Mouse (Mus musculus): ENCODE data around the gene Thnsl2. TPM values are rescaled to one million over a fixed set of nuclear protein-coding genes. Genes with fewer than 3 reads are reported as not detected.
A peak's percentile ranks its signal among the peaks of the same experiment; 100 is the strongest.

Thnsl2 gene
- polyA plus RNA-seq, 1 experiment from 2014 or later, result 39.9 TPM

DNA sequence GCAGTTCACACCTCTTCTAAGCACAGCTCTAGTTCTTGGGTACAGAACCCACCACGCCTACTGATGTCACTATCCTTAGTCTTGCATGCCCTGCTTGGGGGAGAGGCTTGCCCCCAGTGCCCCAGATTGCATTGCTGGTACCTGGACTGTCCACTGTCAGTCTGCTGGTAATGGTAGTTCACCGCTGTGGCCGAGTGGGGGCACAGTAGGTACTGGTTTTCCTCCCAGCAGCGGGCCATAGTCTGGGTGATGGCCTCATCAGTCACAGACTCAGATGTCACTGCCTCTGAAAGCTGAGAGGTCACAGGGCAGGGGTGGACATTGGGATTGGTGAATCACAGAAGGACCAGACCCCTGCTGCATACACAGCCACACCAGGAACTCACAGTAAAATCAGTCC lies 15.2 kb downstream of the Thnsl2 start:
- no peak for ATAC-seq (replicated peaks; ENCODE audit: low FRiP score)
- Histone ChIP-seq H3K4me1 (no peaks in the 10 kb centered on the region), H3K4me3 (replicated peaks) (no peak overlapping the region), H3K9ac (no peak overlapping the region), H3K36me3 (no peaks in the 10 kb centered on the region), H3K27me3 (no peaks in the 10 kb centered on the region), H3K9me3 (replicated peaks) (no peaks in the 10 kb centered on the region), H3K27ac (no peak overlapping the region), H3K4me2 (no peak overlapping the region)
- 51% methylated on average over 4 of the region's 4 CpGs for WGBS

- Histone ChIP-seq H3K9ac (no peak overlapping the region), H3K27ac (no peak overlapping the region), H3K4me3 (replicated peaks) (no peak overlapping the region), H3K4me1 (no peaks in the 10 kb centered on the region), H3K4me2 (no peak overlapping the region), H3K9me3 (replicated peaks) (no peaks in the 10 kb centered on the region), H3K36me3 (no peaks in the 10 kb centered on the region), H3K27me3 (no peaks in the 10 kb centered on the region)
- WGBS, result 71% methylated on average over 3 of the region's 3 CpGs
- ATAC-seq (replicated peaks; ENCODE audit: low FRiP score), result no peak
Observed at GRCm38 (mm10) chr6:71126290-71126689, 17.9 kb downstream of the Thnsl2 start.

- H3K4me1 ChIP-seq, result no peaks in the 10 kb centered on the region
- no peak overlapping the region for H3K27ac ChIP-seq
- H3K4me3 ChIP-seq (replicated peaks), result no peak overlapping the region
- H3K27me3 ChIP-seq, result no peaks in the 10 kb centered on the region
- 1% methylated on average over 3 of the region's 3 CpGs for WGBS
- H3K4me2 ChIP-seq, result no peak overlapping the region
- peak; percentile 54 for ATAC-seq (replicated peaks; ENCODE audit: low FRiP score)
- no peaks in the 10 kb centered on the region for H3K36me3 ChIP-seq
- H3K9me3 ChIP-seq (replicated peaks), result no peaks in the 10 kb centered on the region
- H3K9ac ChIP-seq, result no peak overlapping the region
Observed at GRCm38 (mm10) chr6:71125043-71125893, 19.0 kb downstream of the Thnsl2 start.

GRCm38 (mm10) chr6:71119577-71120254 lies 24.5 kb downstream of the Thnsl2 start:
- no peaks in the 10 kb centered on the region for H3K36me3 ChIP-seq
- no peaks in the 10 kb centered on the region for H3K9me3 ChIP-seq (replicated peaks)
- peaks cover 3% of the 10 kb centered on the region; the same call in 1 of the 2 replicates for H3K4me1 ChIP-seq
- H3K4me3 ChIP-seq (replicated peaks), result no peak overlapping the region
- 14% methylated on average over 8 of the region's 10 CpGs for WGBS
- H3K27ac ChIP-seq, result 0 out of 2 replicates have a peak overlapping the region, but pooled peaks have one; percentile 22
- ATAC-seq (replicated peaks; ENCODE audit: low FRiP score), result no peak
- no peak overlapping the region for H3K9ac ChIP-seq
- no peaks in the 10 kb centered on the region for H3K27me3 ChIP-seq
- H3K4me2 ChIP-seq, result peak overlapping the region; percentile 32

DNA sequence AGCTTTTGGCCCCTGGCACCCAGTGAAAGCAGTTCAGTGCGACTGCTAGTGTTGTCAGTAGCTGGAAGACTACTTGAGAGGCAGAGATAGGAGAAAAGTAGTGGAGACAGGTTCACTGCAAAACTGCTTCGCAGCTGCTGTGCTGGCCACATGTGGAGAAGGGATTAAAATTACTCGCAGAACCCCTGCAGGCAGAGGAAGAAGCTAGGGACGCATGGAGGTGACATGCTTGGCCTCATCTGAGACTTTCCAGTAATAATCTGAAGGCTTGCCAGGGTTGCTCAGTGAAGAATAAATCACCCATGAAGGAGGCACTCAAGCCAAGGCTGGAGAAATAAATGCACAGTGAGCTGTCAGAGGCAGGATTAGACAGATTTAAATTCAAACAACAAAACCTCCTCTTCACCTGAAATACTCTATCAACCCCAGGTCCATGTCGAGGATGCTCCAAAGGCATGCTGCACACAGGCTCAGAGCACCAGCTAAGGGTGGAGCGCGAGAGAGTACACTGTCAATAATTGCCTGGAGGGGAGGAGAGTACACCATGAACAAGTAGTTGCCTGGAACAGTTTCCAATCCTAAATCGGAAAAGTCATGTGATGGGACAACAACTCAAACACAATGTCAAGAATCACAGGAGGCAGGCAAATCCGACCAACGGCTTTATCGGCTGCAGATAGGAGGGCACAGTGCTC lies 32.7 kb downstream of the Thnsl2 start:
- H3K9ac ChIP-seq, result no peak overlapping the region
- peak; percentile 37; the same call in 1 of the 2 replicates for ATAC-seq (replicated peaks; ENCODE audit: low FRiP score)
- H3K4me2 ChIP-seq, result no peak overlapping the region
- no peak overlapping the region for H3K4me3 ChIP-seq (replicated peaks)
- WGBS, result 59% methylated on average over 11 of the region's 11 CpGs
- H3K4me1 ChIP-seq, result peaks cover 7% of the 10 kb centered on the region
- H3K36me3 ChIP-seq, result no peaks in the 10 kb centered on the region
- no peak overlapping the region for H3K27ac ChIP-seq
- no peaks in the 10 kb centered on the region for H3K27me3 ChIP-seq
- no peaks in the 10 kb centered on the region for H3K9me3 ChIP-seq (replicated peaks)

GRCm38 (mm10) chr6:71106170-71106945 lies 37.9 kb downstream of the Thnsl2 start:
- H3K9ac ChIP-seq, result no peak overlapping the region
- peak; percentile 56; the same call in 1 of the 2 replicates for ATAC-seq (replicated peaks; ENCODE audit: low FRiP score)
- H3K36me3 ChIP-seq, result no peaks in the 10 kb centered on the region
- no peaks in the 10 kb centered on the region for H3K9me3 ChIP-seq (replicated peaks)
- 68% methylated on average over 19 of the region's 19 CpGs for WGBS
- 0 out of 2 replicates have a peak overlapping the region, but pooled peaks have one; percentile 19 for H3K4me2 ChIP-seq
- H3K27me3 ChIP-seq, result no peaks in the 10 kb centered on the region
- peaks cover 3% of the 10 kb centered on the region for H3K4me1 ChIP-seq
- H3K27ac ChIP-seq, result peak overlapping the region; percentile 59; the same call in 1 of the 2 replicates
- H3K4me3 ChIP-seq (replicated peaks), result no peak overlapping the region

- 95% methylated on average over 3 of the region's 3 CpGs for WGBS
- ATAC-seq (replicated peaks; ENCODE audit: low FRiP score), result no peak
- Histone ChIP-seq H3K4me1 (no peaks in the 10 kb centered on the region), H3K27me3 (no peaks in the 10 kb centered on the region), H3K9me3 (replicated peaks) (no peaks in the 10 kb centered on the region), H3K36me3 (no peaks in the 10 kb centered on the region), H3K4me2 (no peak overlapping the region), H3K27ac (no peak overlapping the region), H3K9ac (no peak overlapping the region), H3K4me3 (replicated peaks) (no peak overlapping the region)
Observed at GRCm38 (mm10) chr6:71096126-71096525, 48.1 kb downstream of the Thnsl2 start.

DNA sequence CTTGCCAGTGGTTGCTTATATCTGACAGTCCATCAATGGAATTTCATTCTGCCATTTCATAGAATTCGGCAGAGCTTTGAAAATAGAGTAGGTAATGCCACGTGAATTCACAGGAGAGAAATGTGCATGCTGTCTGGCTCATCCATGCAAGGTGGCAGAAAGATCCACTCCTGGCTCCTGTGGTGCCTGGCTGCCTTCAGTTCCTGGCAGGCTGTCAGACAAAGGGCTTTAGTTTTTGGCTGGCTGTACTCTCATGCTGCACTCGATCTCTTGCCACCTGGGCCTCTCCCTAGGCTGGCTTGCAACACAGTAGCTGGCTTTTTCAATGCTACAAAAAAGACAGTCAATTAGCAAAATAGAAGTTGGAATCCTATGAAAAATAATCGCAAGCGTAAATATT lies 49.5 kb downstream of the Thnsl2 start:
- Histone ChIP-seq H3K9me3 (replicated peaks) (no peaks in the 10 kb centered on the region), H3K27me3 (no peaks in the 10 kb centered on the region), H3K9ac (no peak overlapping the region), H3K27ac (no peak overlapping the region), H3K4me2 (no peak overlapping the region), H3K36me3 (no peaks in the 10 kb centered on the region), H3K4me3 (replicated peaks) (no peak overlapping the region), H3K4me1 (no peaks in the 10 kb centered on the region)
- no peak for ATAC-seq (replicated peaks; ENCODE audit: low FRiP score)
- 75% methylated on average over 5 of the region's 5 CpGs for WGBS

GRCm38 (mm10) chr6:71093686-71094085 lies 50.6 kb downstream of the Thnsl2 start:
- no peak overlapping the region for H3K9ac ChIP-seq
- H3K27ac ChIP-seq, result no peak overlapping the region
- ATAC-seq (replicated peaks; ENCODE audit: low FRiP score), result no peak
- WGBS, result 87% methylated on average over 6 of the region's 6 CpGs
- H3K4me1 ChIP-seq, result 0 out of 2 replicates have a peak, but pooled peaks cover 4% of the 10 kb centered on the region
- H3K9me3 ChIP-seq (replicated peaks), result no peaks in the 10 kb centered on the region
- H3K4me3 ChIP-seq (replicated peaks), result no peak overlapping the region
- H3K27me3 ChIP-seq, result no peaks in the 10 kb centered on the region
- no peak overlapping the region for H3K4me2 ChIP-seq
- H3K36me3 ChIP-seq, result no peaks in the 10 kb centered on the region

- Histone ChIP-seq H3K27ac (no peak overlapping the region), H3K36me3 (no peaks in the 10 kb centered on the region), H3K27me3 (no peaks in the 10 kb centered on the region), H3K9ac (no peak overlapping the region), H3K4me2 (no peak overlapping the region), H3K4me3 (replicated peaks) (no peak overlapping the region), H3K9me3 (replicated peaks) (no peaks in the 10 kb centered on the region), H3K4me1 (0 out of 2 replicates have a peak, but pooled peaks cover 4% of the 10 kb centered on the region)
- 67% methylated on average over 5 of the region's 5 CpGs for WGBS
- ATAC-seq (replicated peaks; ENCODE audit: low FRiP score), result no peak
Observed at GRCm38 (mm10) chr6:71090475-71090874, 53.8 kb downstream of the Thnsl2 start.

DNA sequence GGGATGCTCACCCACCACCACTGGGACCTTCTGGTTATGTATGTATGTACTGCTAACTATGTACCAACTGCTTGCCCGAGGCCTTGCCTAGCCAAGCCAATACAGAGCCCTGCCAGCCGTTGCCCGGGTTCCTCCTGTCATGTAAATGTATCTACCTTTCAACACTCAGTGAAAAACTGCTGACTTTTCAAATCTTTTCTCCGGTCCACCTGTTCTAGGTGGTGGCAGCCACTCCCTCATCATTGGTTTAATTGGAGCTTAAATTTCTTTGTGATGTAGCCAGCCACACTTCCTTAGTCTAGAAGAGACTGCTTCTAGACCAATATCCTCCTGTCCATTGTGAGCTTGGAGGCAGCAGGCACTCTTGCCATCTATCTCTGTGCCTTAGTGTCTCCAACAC lies 54.5 kb downstream of the Thnsl2 start:
- Histone ChIP-seq H3K27ac (no peak overlapping the region), H3K36me3 (no peaks in the 10 kb centered on the region), H3K4me3 (replicated peaks) (no peak overlapping the region), H3K4me1 (0 out of 2 replicates have a peak, but pooled peaks cover 4% of the 10 kb centered on the region), H3K9me3 (replicated peaks) (no peaks in the 10 kb centered on the region), H3K4me2 (no peak overlapping the region), H3K9ac (no peak overlapping the region), H3K27me3 (no peaks in the 10 kb centered on the region)
- no peak for ATAC-seq (replicated peaks; ENCODE audit: low FRiP score)
- 80% methylated on average over 4 of the region's 4 CpGs for WGBS
